Mouse (Mus musculus) erythroid progenitor cell, adult 5-6 weeks (primary cell): ENCODE data around the gene Enpp3. TPM values are rescaled to one million over a fixed set of nuclear protein-coding genes. Genes with fewer than 3 reads are reported as not detected.

ENCODE experiments used
- ATAC-seq: replicated peaks from 2 replicates; pipeline ENCODE4 v1.8.0; 2016; ENCODE audit warnings: moderate number of reproducible peaks, mild to moderate bottlenecking, moderate TSS enrichment, inconsistent platforms; ENCODE audit not compliant: poor library complexity, low FRiP score, severe bottlenecking
- total RNA-seq, 2 experiments: library from RNA; stranded (forward) in 1 of 2; stranded (reverse) in 1 of 2; fragments of 150-400 nt in 1 of 2; fragments of 186-747, 209-891 nt in 1 of 2; gene quantifications; 2 replicates each; pipeline versions ENCODE4 v1.2.3 to v1.2.4; 2015 to 2017; ENCODE audit warnings: low replicate concordance in 2 of 2

Enpp3 gene
- total RNA-seq, 2 experiments from 2014 or later, result 0.30 to 1.3 TPM

GRCm38 (mm10) chr10:24769496-24769895, 73.1 kb downstream of the Enpp3 start:
- ATAC-seq, result no peak

- no peak for ATAC-seq
Observed at GRCm38 (mm10) chr10:24767695-24768094, 74.9 kb downstream of the Enpp3 start.

- ATAC-seq, result no peak
Observed at GRCm38 (mm10) chr10:24766061-24766460, 76.6 kb downstream of the Enpp3 start.

- ATAC-seq, result no peak
Observed at GRCm38 (mm10) chr10:24765151-24765755, 77.4 kb downstream of the Enpp3 start.

- ATAC-seq, result no peak
Observed at GRCm38 (mm10) chr10:24764640-24765039, 78.0 kb downstream of the Enpp3 start.

- ATAC-seq, result no peak
Observed at GRCm38 (mm10) chr10:24763257-24763656, 79.4 kb downstream of the Enpp3 start.

- ATAC-seq, result no peak
Observed at GRCm38 (mm10) chr10:24758326-24758915, 84.2 kb downstream of the Enpp3 start.

GRCm38 (mm10) chr10:24754874-24755540, 87.6 kb downstream of the Enpp3 start:
- ATAC-seq, result no peak

- peak; percentile 48 for ATAC-seq
Observed at GRCm38 (mm10) chr10:24754251-24754835, 88.3 kb downstream of the Enpp3 start.

- peak; percentile 62; the same call in 1 of the 2 replicates for ATAC-seq
Observed at GRCm38 (mm10) chr10:24753536-24754250, 88.9 kb downstream of the Enpp3 start.

GRCm38 (mm10) chr10:24742950-24743487, 99.6 kb downstream of the Enpp3 start:
- no peak for ATAC-seq

GRCm38 (mm10) chr10:24741229-24742198, 101.1 kb downstream of the Enpp3 start:
- no peak for ATAC-seq

- ATAC-seq, result no peak
Observed at GRCm38 (mm10) chr10:24739171-24739570, 103.5 kb downstream of the Enpp3 start.

- ATAC-seq, result no peak
Observed at GRCm38 (mm10) chr10:24738456-24738855, 104.2 kb downstream of the Enpp3 start.

- no peak for ATAC-seq
Observed at GRCm38 (mm10) chr10:24735027-24735777, 107.4 kb downstream of the Enpp3 start.

GRCm38 (mm10) chr10:24727478-24727877, 115.1 kb downstream of the Enpp3 start:
- no peak for ATAC-seq

- ATAC-seq, result no peak
Observed at GRCm38 (mm10) chr10:24725197-24725596, 117.4 kb downstream of the Enpp3 start.
